Mouse (Mus musculus): ENCODE measurements around the gene Gm45234. TPM values are rescaled to one million over a fixed set of nuclear protein-coding genes. Genes with fewer than 3 reads are reported as not detected.

Gm45234 gene
- polyA plus RNA-seq, 1 experiment from 2014 or later: not detected

DNA sequence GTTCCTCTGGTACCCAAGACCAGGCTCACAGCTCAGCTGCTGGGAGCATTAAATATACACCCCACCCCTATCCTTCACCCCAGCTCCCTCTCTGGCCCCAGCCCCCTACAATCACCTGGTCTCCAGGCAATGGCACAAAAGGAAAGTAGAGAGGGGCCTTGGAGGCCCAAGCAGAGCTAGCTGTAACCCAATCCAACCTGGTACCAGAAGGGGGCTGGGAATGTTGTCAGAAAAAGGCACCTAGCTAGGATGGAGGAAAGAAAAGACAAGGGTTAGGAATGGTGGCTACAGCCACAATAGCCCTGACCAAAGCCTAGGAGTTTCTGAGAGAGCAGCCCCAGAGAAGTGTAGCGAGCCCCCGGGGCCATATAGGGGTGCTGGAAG is 3.0 kb upstream of the Gm45234 start:
- H3K4me3 ChIP-seq (ENCODE audit: low read depth, low read length): no peak overlapping the region
- H3K9me3 ChIP-seq (ENCODE audit: low read length): no peaks in the 10 kb centered on the region
- no peaks in the 10 kb centered on the region for H3K36me3 ChIP-seq (replicated peaks; ENCODE audit: insufficient read depth, low read length)
- ATAC-seq (no peak), DNase-seq (no peak)
- H3K4me2 ChIP-seq (ENCODE audit: low read depth, low read length): peak overlapping the region; percentile 38; the same call in 1 of the 2 replicates
- peaks cover 29% of the 10 kb centered on the region for H3K4me1 ChIP-seq (ENCODE audit: insufficient read depth)
- H3K27ac ChIP-seq (ENCODE audit: low read depth): 0 out of 2 replicates have a peak overlapping the region, but pooled peaks have one; percentile 40
- 52% methylated on average over 2 of the region's 2 CpGs for WGBS (ENCODE audit: insufficient replicate concordance)
- peaks cover 22% of the 10 kb centered on the region for H3K27me3 ChIP-seq (ENCODE audit: insufficient read depth, low read length)
- TF ChIP-seq EP300 (IDR thresholded peaks at IDR 0.05; ENCODE audit: low read depth): no peak
- TF ChIP-seq CTCF (IDR thresholded peaks at IDR 0.05; ENCODE audit: low read depth): no peak
- H3K9ac ChIP-seq (replicated peaks): no peak overlapping the region; the same call in 1 of the 2 replicates

DNA sequence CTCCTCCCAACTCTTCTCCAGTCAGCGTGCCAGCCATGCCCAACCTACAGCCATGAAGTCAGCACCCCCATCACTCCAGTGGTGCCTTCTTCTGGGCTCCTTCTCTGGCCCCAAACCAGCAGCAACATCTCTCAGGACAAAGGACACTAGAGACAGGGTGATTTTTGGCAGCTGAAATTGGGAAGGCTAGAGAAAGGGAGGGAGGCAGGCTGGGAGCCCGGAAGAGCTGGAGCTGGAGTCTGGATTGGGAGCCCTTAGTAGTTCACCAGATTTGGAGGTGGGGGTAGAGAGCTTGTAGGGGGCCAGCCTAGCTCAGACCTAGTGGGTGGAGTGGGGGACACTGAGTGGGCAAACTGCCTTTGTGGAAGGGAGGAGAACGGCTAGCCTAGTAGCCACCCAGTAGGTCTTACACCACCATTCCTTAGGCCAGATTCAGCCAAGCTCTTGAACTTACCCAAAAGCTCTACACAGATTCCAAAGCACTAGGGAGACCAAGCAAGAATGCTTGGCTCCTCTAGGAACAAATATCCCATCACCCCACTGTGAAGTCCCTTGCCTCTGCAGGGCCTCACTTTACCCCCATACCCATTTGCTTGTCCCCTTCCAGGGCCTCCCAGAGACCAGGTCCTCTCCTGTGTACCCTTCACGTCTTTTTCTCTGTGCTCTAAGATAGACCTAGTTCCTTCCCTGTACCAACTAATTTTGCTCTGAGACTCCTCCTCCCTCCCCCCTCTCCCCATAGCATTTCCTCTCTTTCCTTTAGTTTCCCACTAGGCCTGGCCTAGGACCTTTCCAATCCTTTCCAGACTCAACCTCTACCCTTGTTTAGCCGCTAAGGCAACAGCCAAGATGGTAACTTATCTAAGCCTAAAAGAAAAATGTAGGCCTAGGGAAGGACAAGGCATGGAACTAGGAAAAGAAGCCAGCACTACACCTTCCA is 2.4 kb upstream of the Gm45234 start:
- H3K9me3 ChIP-seq (ENCODE audit: low read length): no peaks in the 10 kb centered on the region
- no peaks in the 10 kb centered on the region for H3K36me3 ChIP-seq (replicated peaks; ENCODE audit: insufficient read depth, low read length)
- H3K4me2 ChIP-seq (ENCODE audit: low read depth, low read length): peak overlapping the region; percentile 88; the same call in 1 of the 2 replicates
- peaks cover 29% of the 10 kb centered on the region for H3K4me1 ChIP-seq (ENCODE audit: insufficient read depth)
- WGBS (ENCODE audit: insufficient replicate concordance): 60% methylated on average over 5 of the region's 5 CpGs
- H3K27me3 ChIP-seq (ENCODE audit: insufficient read depth, low read length): peaks cover 22% of the 10 kb centered on the region
- no peak overlapping the region for H3K4me3 ChIP-seq (ENCODE audit: low read depth, low read length)
- TF ChIP-seq EP300 (IDR thresholded peaks at IDR 0.05; ENCODE audit: low read depth): no peak
- no peak for TF ChIP-seq CTCF (IDR thresholded peaks at IDR 0.05; ENCODE audit: low read depth)
- ATAC-seq (no peak), DNase-seq (no peak)
- H3K9ac ChIP-seq (replicated peaks): peak overlapping the region; percentile 41; the same call in 1 of the 2 replicates
- peak overlapping the region; percentile 40; the same call in 1 of the 2 replicates for H3K27ac ChIP-seq (ENCODE audit: low read depth)

DNA sequence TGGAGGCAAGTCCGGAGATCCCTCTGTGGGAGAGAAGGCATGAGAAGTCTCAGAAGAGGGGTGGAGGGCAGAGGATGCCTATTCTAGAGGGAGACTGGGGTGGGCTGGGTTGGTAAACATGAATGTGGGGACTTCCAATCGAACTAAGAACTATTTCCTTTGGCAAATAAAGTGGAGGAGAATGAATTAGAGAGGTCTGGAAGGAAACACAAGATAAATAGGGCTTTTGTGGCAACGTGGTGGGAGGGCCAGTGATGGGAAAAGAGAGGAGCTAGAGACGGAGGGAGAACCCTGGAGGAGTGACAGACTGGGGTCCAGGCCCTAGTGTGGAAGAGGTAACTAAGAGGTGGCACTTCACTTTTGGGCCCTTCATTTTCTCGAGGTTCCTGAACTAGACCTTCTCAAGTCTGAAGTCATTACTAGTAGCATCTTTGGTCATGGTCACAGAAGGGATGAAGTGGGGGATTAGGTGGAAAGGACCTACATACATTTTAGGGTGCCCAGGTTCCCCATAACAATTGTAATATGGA is 1.6 kb upstream of the Gm45234 start:
- H3K27ac ChIP-seq (ENCODE audit: low read depth): peak overlapping the region; percentile 40; the same call in 1 of the 2 replicates

DNA sequence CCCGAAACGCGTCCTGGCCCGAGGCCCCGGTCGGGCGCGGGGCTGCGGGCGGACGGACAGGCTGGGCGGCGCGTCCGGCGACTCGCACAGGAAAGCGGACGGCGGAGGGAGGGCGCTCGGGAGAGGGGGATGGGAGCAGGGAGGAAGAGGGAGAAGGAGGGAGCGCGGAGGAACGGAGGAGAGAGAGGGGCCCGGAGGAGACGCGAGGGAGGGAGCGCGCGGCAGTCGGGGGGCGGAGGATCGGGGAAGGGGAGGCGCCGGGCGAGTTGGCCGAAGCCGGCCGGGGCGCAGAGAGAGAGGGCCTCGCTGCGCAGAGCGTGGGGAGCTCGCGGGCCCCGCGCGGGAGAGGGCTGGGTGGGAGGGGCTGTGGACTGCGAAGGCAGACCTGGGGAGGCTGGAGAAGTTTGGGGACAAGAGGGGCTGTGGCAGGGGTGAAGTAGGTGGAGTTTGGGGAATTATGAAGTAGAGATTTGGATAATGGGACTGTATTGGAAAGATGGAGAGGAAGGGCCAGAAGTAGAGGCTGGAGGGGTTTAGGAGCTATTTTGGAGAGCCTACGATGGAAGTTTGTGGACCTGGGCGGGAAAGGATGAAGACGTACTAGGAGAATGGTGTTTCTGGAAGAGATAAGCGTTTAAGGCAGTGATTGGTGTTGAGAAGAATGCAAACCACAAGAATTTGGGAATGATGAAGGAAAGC is 980 bp upstream of the Gm45234 start:
- peak overlapping the region; percentile 79 for H3K9ac ChIP-seq (replicated peaks)
- H3K27me3 ChIP-seq (ENCODE audit: insufficient read depth, low read length): peaks cover 22% of the 10 kb centered on the region
- peak overlapping the region; percentile 88 for H3K4me2 ChIP-seq (ENCODE audit: low read depth, low read length)
- H3K4me1 ChIP-seq (ENCODE audit: insufficient read depth): peaks cover 29% of the 10 kb centered on the region
- ATAC-seq (peak; percentile 67), DNase-seq (peak; percentile 74)
- peak overlapping the region; percentile 72 for H3K4me3 ChIP-seq (ENCODE audit: low read depth, low read length)
- WGBS (ENCODE audit: insufficient replicate concordance): 3% methylated on average over 40 of the region's 54 CpGs
- TF ChIP-seq CTCF (IDR thresholded peaks at IDR 0.05; ENCODE audit: low read depth) (no peak), EP300 (IDR thresholded peaks at IDR 0.05; ENCODE audit: low read depth) (no peak)
- H3K36me3 ChIP-seq (replicated peaks; ENCODE audit: insufficient read depth, low read length): no peaks in the 10 kb centered on the region
- peak overlapping the region; percentile 92 for H3K27ac ChIP-seq (ENCODE audit: low read depth)
- H3K9me3 ChIP-seq (ENCODE audit: low read length): no peaks in the 10 kb centered on the region

More for the DNA sequence above, 1.6 kb upstream of the Gm45234 start:
- H3K9me3 ChIP-seq (ENCODE audit: low read length): no peaks in the 10 kb centered on the region
- peak overlapping the region; percentile 72 for H3K4me3 ChIP-seq (ENCODE audit: low read depth, low read length)
- peak overlapping the region; percentile 41; the same call in 1 of the 2 replicates for H3K9ac ChIP-seq (replicated peaks)
- H3K4me1 ChIP-seq (ENCODE audit: insufficient read depth): peaks cover 29% of the 10 kb centered on the region
- 32% methylated on average over 5 of the region's 5 CpGs for WGBS (ENCODE audit: insufficient replicate concordance)
- ATAC-seq: no peak
- H3K27me3 ChIP-seq (ENCODE audit: insufficient read depth, low read length): peaks cover 22% of the 10 kb centered on the region
- H3K36me3 ChIP-seq (replicated peaks; ENCODE audit: insufficient read depth, low read length): no peaks in the 10 kb centered on the region
- peak overlapping the region; percentile 88 for H3K4me2 ChIP-seq (ENCODE audit: low read depth, low read length)
- no peak for DNase-seq
- no peak for TF ChIP-seq EP300 (IDR thresholded peaks at IDR 0.05; ENCODE audit: low read depth)
- TF ChIP-seq CTCF (IDR thresholded peaks at IDR 0.05; ENCODE audit: low read depth): no peak

DNA sequence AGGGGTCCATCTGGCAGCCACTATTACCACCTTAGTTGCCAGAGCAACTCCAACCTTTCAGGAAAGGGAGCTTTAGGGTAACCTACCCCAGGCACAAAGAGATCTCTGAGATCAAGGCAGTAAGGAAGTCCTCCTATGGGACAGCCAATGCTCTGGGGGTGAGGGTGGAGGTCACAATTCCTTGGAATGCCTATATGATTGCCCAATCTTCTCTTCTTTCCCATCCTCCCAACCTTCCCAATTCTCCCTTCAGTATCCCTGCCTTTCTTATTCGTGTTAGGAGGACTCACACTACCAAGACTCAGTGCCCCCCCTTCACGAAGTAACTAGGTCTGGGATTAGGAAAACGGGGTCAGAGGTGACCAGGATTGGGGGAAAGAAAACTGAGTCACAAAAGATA is 515 bp downstream of the Gm45234 start:
- no peak for DNase-seq
- H3K27ac ChIP-seq (ENCODE audit: low read depth): peak overlapping the region; percentile 92; the same call in 1 of the 2 replicates
- H3K4me2 ChIP-seq (ENCODE audit: low read depth, low read length): peak overlapping the region; percentile 88
- peak overlapping the region; percentile 72 for H3K4me3 ChIP-seq (ENCODE audit: low read depth, low read length)
- WGBS (ENCODE audit: insufficient replicate concordance): 19% methylated on average over 3 of the region's 3 CpGs
- H3K9me3 ChIP-seq (ENCODE audit: low read length): no peaks in the 10 kb centered on the region
- no peak for ATAC-seq
- peak overlapping the region; percentile 79 for H3K9ac ChIP-seq (replicated peaks)
- peaks cover 32% of the 10 kb centered on the region for H3K4me1 ChIP-seq (ENCODE audit: insufficient read depth)
- peaks cover 22% of the 10 kb centered on the region for H3K27me3 ChIP-seq (ENCODE audit: insufficient read depth, low read length)
- no peak for TF ChIP-seq CTCF (IDR thresholded peaks at IDR 0.05; ENCODE audit: low read depth)
- no peak for TF ChIP-seq EP300 (IDR thresholded peaks at IDR 0.05; ENCODE audit: low read depth)
- no peaks in the 10 kb centered on the region for H3K36me3 ChIP-seq (replicated peaks; ENCODE audit: insufficient read depth, low read length)

Data from liver, postnatal 0 days (tissue).